Mouse (Mus musculus): ENCODE data around the gene Gadd45b. TPM values are rescaled to one million over a fixed set of nuclear protein-coding genes. Genes with fewer than 3 reads are reported as not detected.

Gadd45b gene
- polyA plus RNA-seq, 1 experiment from 2014 or later = 12.3 TPM

- peak; percentile 32 for DNase-seq (ENCODE audit: low spot score)
- H3K27me3 ChIP-seq (ENCODE audit: control insufficient read depth, insufficient read depth, low read length) = no peaks in the 10 kb centered on the region
- peaks cover 2% of the 10 kb centered on the region; the same call in 1 of the 2 replicates for H3K36me3 ChIP-seq (ENCODE audit: control insufficient read depth, insufficient read depth, low read length)
- ATAC-seq (ENCODE audit: insufficient number of reproducible peaks, low FRiP score, low TSS enrichment, low read depth) = no peak
- no peak overlapping the region; the same call in 1 of the 2 replicates for H3K4me2 ChIP-seq (ENCODE audit: low read depth, severe bottlenecking)
- 32% methylated on average over 41 of the region's 41 CpGs for WGBS
- no peak overlapping the region for H3K27ac ChIP-seq (replicated peaks; ENCODE audit: low read depth, low read length)
- no peak overlapping the region for H3K4me3 ChIP-seq (ENCODE audit: low read depth, low read length)
- peaks cover 8% of the 10 kb centered on the region; the same call in 1 of the 2 replicates for H3K4me1 ChIP-seq (ENCODE audit: control insufficient read depth, insufficient read depth, low read length)
- H3K9me3 ChIP-seq (ENCODE audit: control insufficient read depth, low read length) = no peaks in the 10 kb centered on the region
- 0 out of 2 replicates have a peak overlapping the region, but pooled peaks have one; percentile 17 for H3K9ac ChIP-seq (ENCODE audit: low read length)
Measured at GRCm38 (mm10) chr10:80897861-80898510, 31.9 kb upstream of the Gadd45b start.

GRCm38 (mm10) chr10:80899074-80899473 lies 30.8 kb upstream of the Gadd45b start:
- H3K9ac ChIP-seq (ENCODE audit: low read length) = no peak overlapping the region
- no peak overlapping the region; the same call in 1 of the 2 replicates for H3K4me2 ChIP-seq (ENCODE audit: low read depth, severe bottlenecking)
- peaks cover 6% of the 10 kb centered on the region for H3K36me3 ChIP-seq (ENCODE audit: control insufficient read depth, insufficient read depth, low read length)

DNA sequence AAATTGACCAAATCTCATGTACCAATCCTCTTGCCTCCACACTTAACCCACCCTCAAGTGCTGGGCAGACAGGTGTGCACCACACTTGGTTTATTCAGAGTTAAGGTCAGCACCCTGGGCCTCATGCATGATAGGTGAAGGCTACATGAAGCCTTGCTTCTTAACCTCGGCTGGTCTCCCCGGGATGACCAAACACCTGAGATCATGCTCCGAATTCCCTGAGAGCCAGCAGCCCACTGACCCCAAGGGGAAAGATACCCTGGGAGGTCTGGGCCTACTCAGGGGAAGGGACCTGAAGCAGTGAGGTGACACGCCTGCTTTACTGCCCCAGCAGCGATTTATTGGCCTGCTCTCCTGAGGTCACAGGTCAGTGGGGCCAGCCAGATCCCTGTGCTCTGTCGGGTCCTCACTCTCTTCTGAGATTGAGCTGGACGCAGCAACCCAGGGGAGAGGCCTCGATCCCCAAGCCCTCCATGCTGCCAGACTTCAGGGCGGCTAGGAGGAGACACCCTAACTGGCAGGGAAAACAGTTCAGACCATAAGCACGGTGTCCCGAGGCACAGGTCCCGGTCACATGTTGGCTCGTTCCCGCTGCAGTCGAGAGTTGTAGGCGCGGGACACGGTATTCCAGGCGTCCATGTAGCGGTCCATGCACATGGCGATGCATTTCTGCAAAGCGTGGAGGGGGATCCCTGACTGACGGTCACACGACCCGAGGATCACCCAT lies 30.1 kb upstream of the Gadd45b start:
- Histone ChIP-seq H3K4me3 (ENCODE audit: low read depth, low read length) (peak overlapping the region; percentile 83), H3K4me2 (ENCODE audit: low read depth, severe bottlenecking) (peak overlapping the region; percentile 64), H3K9me3 (ENCODE audit: control insufficient read depth, low read length) (no peaks in the 10 kb centered on the region), H3K27me3 (ENCODE audit: control insufficient read depth, insufficient read depth, low read length) (no peaks in the 10 kb centered on the region), H3K4me1 (ENCODE audit: control insufficient read depth, insufficient read depth, low read length) (peaks cover 8% of the 10 kb centered on the region; the same call in 1 of the 2 replicates), H3K9ac (ENCODE audit: low read length) (peak overlapping the region; percentile 73), H3K27ac (replicated peaks; ENCODE audit: low read depth, low read length) (peak overlapping the region; percentile 45; the same call in 1 of the 2 replicates), H3K36me3 (ENCODE audit: control insufficient read depth, insufficient read depth, low read length) (peaks cover 12% of the 10 kb centered on the region)
- WGBS = 12% methylated on average over 25 of the region's 25 CpGs
- no peak for DNase-seq (ENCODE audit: low spot score)
- peak; percentile 9; the same call in 1 of the 2 replicates for ATAC-seq (ENCODE audit: insufficient number of reproducible peaks, low FRiP score, low TSS enrichment, low read depth)

More at GRCm38 (mm10) chr10:80899074-80899473, 30.8 kb upstream of the Gadd45b start:
- Histone ChIP-seq H3K27ac (replicated peaks; ENCODE audit: low read depth, low read length) (no peak overlapping the region), H3K4me1 (ENCODE audit: control insufficient read depth, insufficient read depth, low read length) (peaks cover 8% of the 10 kb centered on the region; the same call in 1 of the 2 replicates), H3K4me3 (ENCODE audit: low read depth, low read length) (no peak overlapping the region), H3K9me3 (ENCODE audit: control insufficient read depth, low read length) (no peaks in the 10 kb centered on the region), H3K27me3 (ENCODE audit: control insufficient read depth, insufficient read depth, low read length) (no peaks in the 10 kb centered on the region)
- WGBS = 89% methylated on average over 8 of the region's 8 CpGs
- no peak for ATAC-seq (ENCODE audit: insufficient number of reproducible peaks, low FRiP score, low TSS enrichment, low read depth)
- DNase-seq (ENCODE audit: low spot score) = no peak

DNA sequence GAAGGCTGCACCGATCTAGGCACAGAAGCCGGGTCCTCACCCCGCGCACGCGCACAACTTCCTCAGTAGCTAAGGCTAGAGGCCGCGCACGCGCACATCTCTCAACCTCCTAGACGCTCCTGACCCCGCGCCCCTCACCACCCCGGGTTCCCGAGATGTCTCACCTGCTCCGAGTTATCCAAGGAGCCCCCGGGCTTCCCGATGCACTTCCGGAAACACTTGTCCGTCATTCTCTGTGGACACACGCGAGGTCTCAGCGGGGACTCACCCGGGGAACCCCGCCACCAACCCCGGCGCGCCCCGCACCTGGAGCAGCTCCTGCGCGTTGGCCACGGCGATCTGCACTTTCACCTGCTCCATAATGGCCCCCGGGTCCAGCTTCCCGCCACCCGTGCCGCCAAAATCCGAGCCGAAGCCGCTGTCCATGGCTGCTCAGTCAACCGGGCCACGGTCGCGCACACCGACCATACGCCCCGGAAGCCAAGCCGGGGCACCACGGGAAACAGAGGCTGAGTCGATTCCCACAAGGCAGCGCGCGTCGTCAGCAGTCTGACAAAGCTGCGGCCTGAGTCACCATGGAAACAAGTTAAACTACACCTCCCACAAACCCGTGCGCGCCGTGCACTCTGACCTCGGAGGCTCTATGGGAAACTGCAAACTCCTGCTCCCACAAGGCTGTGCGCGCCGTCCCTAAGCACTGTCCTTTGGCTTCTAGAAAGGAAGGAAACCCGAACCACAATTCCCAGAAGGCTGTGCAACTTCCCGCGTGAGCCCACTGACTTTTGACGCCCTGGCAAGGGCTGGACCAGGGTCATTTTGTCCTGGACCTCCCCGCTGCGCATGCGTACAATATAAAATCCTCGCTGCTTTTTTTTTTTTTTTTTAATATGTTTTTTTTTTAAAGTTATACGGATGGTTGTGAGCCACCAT lies 29.3 kb upstream of the Gadd45b start, which contains the start of gene Timm13:
TSS of gene Timm13 (minus strand) at position 652 of the 930 bp plus-strand sequence.
- Histone ChIP-seq H3K4me3 (ENCODE audit: low read depth, low read length) (peak within 1 kb of the TSS; percentile 83), H3K9ac (ENCODE audit: low read length) (peak within 1 kb of the TSS; percentile 73), H3K27me3 (ENCODE audit: control insufficient read depth, insufficient read depth, low read length) (no peaks in the 10 kb centered on the region), H3K27ac (replicated peaks; ENCODE audit: low read depth, low read length) (peak within 1 kb of the TSS; percentile 45; the same call in 1 of the 2 replicates), H3K4me1 (ENCODE audit: control insufficient read depth, insufficient read depth, low read length) (peaks cover 8% of the 10 kb centered on the region; the same call in 1 of the 2 replicates), H3K4me2 (ENCODE audit: low read depth, severe bottlenecking) (peak within 1 kb of the TSS; percentile 64), H3K36me3 (ENCODE audit: control insufficient read depth, insufficient read depth, low read length) (peaks cover 15% of the 10 kb centered on the region), H3K9me3 (ENCODE audit: control insufficient read depth, low read length) (no peaks in the 10 kb centered on the region)
- WGBS = under 1% methylated on average over 72 of the region's 72 CpGs
- ATAC-seq (ENCODE audit: insufficient number of reproducible peaks, low FRiP score, low TSS enrichment, low read depth) (peak; percentile 90), DNase-seq (ENCODE audit: low spot score) (peak; percentile 99)

DNA sequence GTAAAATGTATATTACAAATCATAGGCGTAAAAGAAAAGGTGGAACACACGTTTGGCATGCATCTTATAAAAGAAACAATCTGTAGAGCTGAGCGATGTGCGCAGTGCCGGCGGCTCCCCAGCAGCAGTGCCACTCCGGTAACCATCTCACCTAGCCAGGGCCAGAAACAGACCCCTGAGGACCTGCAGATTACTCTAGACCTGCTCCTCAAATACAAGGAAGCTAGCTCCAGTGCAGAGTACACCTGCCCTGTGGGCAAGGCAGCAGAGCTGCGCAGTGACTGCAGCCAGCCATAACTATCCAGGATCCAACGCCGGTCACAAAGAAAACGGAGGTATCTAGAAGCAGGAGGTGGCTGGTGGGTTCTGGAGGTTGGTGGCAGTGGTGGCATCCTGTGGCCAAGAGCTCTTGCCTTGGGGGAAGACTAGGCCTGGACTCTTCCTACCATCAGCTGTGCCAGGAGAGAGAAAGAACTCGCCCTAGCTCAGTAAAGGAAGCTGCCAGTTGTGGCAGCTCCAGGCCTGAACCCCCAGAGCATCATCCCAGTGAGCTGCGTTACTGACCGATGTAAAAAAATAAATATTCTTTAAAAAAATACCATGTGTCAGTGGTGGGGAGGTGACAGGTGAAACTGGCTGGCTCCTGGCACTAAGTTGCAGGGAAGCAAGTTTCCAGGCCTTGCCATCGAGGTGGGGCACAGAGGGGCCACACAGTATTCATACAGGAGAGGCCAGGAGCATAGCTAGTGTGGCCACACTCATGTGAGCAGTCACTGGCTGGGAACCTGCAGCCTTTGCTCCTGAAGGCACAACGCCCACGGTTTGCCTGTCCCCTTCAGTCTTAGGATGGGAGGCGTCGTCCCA lies 28.2 kb upstream of the Gadd45b start:
- no peaks in the 10 kb centered on the region for H3K9me3 ChIP-seq (ENCODE audit: control insufficient read depth, low read length)
- H3K27ac ChIP-seq (replicated peaks; ENCODE audit: low read depth, low read length) = no peak overlapping the region
- peaks cover 8% of the 10 kb centered on the region; the same call in 1 of the 2 replicates for H3K4me1 ChIP-seq (ENCODE audit: control insufficient read depth, insufficient read depth, low read length)
- ATAC-seq (ENCODE audit: insufficient number of reproducible peaks, low FRiP score, low TSS enrichment, low read depth) (no peak), DNase-seq (ENCODE audit: low spot score) (no peak)
- WGBS = 88% methylated on average over 19 of the region's 19 CpGs
- H3K9ac ChIP-seq (ENCODE audit: low read length) = peak overlapping the region; percentile 5; the same call in 1 of the 2 replicates
- H3K4me2 ChIP-seq (ENCODE audit: low read depth, severe bottlenecking) = no peak overlapping the region
- H3K4me3 ChIP-seq (ENCODE audit: low read depth, low read length) = no peak overlapping the region
- H3K36me3 ChIP-seq (ENCODE audit: control insufficient read depth, insufficient read depth, low read length) = peaks cover 22% of the 10 kb centered on the region
- no peaks in the 10 kb centered on the region for H3K27me3 ChIP-seq (ENCODE audit: control insufficient read depth, insufficient read depth, low read length)

GRCm38 (mm10) chr10:80902273-80902940 lies 27.5 kb upstream of the Gadd45b start:
- no peak overlapping the region for H3K4me3 ChIP-seq (ENCODE audit: low read depth, low read length)
- H3K4me2 ChIP-seq (ENCODE audit: low read depth, severe bottlenecking) = no peak overlapping the region
- peaks cover 22% of the 10 kb centered on the region for H3K36me3 ChIP-seq (ENCODE audit: control insufficient read depth, insufficient read depth, low read length)
- no peaks in the 10 kb centered on the region for H3K27me3 ChIP-seq (ENCODE audit: control insufficient read depth, insufficient read depth, low read length)
- no peak overlapping the region for H3K27ac ChIP-seq (replicated peaks; ENCODE audit: low read depth, low read length)
- H3K9me3 ChIP-seq (ENCODE audit: control insufficient read depth, low read length) = no peaks in the 10 kb centered on the region
- H3K4me1 ChIP-seq (ENCODE audit: control insufficient read depth, insufficient read depth, low read length) = peaks cover 8% of the 10 kb centered on the region; the same call in 1 of the 2 replicates
- DNase-seq (ENCODE audit: low spot score) (no peak), ATAC-seq (ENCODE audit: insufficient number of reproducible peaks, low FRiP score, low TSS enrichment, low read depth) (no peak)
- H3K9ac ChIP-seq (ENCODE audit: low read length) = no peak overlapping the region
- 93% methylated on average over 9 of the region's 9 CpGs for WGBS

DNA sequence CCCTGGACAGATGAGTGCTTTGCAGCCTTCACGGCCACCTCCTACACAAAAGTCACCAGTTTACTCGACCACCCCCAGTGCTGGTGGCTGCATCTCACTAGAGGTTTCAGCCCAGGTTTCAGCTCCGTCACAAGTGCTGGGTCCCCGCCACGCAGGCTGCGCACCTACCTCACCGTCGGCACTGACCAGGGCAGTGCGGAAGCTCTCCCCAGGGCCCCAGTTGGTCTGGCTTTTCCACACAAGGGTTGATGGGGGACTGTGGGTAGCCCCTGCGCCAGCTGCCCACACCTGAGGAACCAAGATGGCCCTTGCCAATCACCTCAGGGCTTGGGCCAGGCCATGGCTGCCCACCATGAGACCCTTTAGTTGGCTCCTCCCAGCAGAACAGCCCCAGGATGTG lies 26.6 kb upstream of the Gadd45b start:
- no peak for ATAC-seq (ENCODE audit: insufficient number of reproducible peaks, low FRiP score, low TSS enrichment, low read depth)
- WGBS = 92% methylated on average over 10 of the region's 10 CpGs
- H3K4me3 ChIP-seq (ENCODE audit: low read depth, low read length) = no peak overlapping the region
- H3K4me2 ChIP-seq (ENCODE audit: low read depth, severe bottlenecking) = no peak overlapping the region
- H3K27ac ChIP-seq (replicated peaks; ENCODE audit: low read depth, low read length) = no peak overlapping the region
- H3K9ac ChIP-seq (ENCODE audit: low read length) = no peak overlapping the region
- H3K36me3 ChIP-seq (ENCODE audit: control insufficient read depth, insufficient read depth, low read length) = peaks cover 25% of the 10 kb centered on the region
- no peak for DNase-seq (ENCODE audit: low spot score)
- H3K4me1 ChIP-seq (ENCODE audit: control insufficient read depth, insufficient read depth, low read length) = peaks cover 6% of the 10 kb centered on the region; the same call in 1 of the 2 replicates
- no peaks in the 10 kb centered on the region for H3K27me3 ChIP-seq (ENCODE audit: control insufficient read depth, insufficient read depth, low read length)
- H3K9me3 ChIP-seq (ENCODE audit: control insufficient read depth, low read length) = no peaks in the 10 kb centered on the region

Measured in limb, embryonic 11.5 days (tissue).